Mouse (Mus musculus): ENCODE data around the gene Uhmk1.

GRCm38 (mm10) chr1:170182706-170183105 lies 32.5 kb downstream of the Uhmk1 start:
- TF ChIP-seq USF1 (IDR thresholded peaks at IDR 0.05; ENCODE audit: low read depth) (no peak), TCF3 (IDR thresholded peaks at IDR 0.05; ENCODE audit: insufficient read length, low read depth) (no peak)
